Mouse (Mus musculus): ENCODE data around the gene Kcnab1.

DNA sequence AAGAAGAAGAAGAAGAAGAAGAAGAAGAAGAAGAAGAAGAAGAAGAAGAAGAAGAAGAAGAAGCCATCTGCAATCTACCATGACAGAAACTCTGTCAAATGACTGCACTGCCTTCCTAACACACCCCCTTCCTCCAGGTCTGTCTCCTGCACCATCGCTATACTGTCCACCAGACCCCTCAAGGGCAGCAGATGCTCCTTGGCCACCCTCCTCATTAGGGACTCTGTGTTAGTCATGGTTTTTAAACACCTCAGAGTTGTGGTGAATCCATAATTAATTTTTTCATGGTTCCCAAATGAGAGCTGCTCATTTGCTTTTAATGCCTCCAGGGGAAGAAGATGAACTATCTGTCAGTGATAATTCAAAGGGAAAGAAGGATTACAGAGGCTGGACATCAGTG, 121.8 kb downstream of the Kcnab1 start:
- TF ChIP-seq CTCF (IDR thresholded peaks at IDR 0.05; ENCODE audit: low read depth), result no peak
- TF ChIP-seq EP300 (IDR thresholded peaks at IDR 0.05; ENCODE audit: low read depth), result no peak

Data from liver, postnatal 0 days (tissue).